Mouse (Mus musculus) kidney, embryonic 15.5 days (tissue): Measurements from ENCODE around the gene Aldoart1. TPM values are rescaled to one million over a fixed set of nuclear protein-coding genes. Genes with fewer than 3 reads are reported as not detected.

ENCODE experiments used
- ATAC-seq: fragments of 200-750 bp; cut with Nextera tagmentation; replicated peaks from 2 replicates; pipeline ENCODE4 v1.8.0; 2017; ENCODE audit warnings: moderate TSS enrichment; ENCODE audit not compliant: low FRiP score
- H3K27ac ChIP-seq: fragments of 300-500 bp; sonication (generic); 2 replicates; pipeline ENCODE4 v1.5.1; 2015; ENCODE audit warnings: mild to moderate bottlenecking, inconsistent platforms
- H3K27me3 ChIP-seq: fragments of 300-500 bp; sonication (generic); 2 replicates; pipeline ENCODE4 v1.6.1; 2015; ENCODE audit warnings: inconsistent platforms
- H3K36me3 ChIP-seq: fragments of 300-500 bp; sonication (generic); 2 replicates; pipeline ENCODE4 v1.6.1; 2015; ENCODE audit warnings: inconsistent platforms
- H3K4me1 ChIP-seq: fragments of 300-500 bp; sonication (generic); 2 replicates; pipeline ENCODE4 v1.6.1; 2015; ENCODE audit warnings: inconsistent platforms
- H3K4me2 ChIP-seq: fragments of 300-500 bp; sonication (generic); 2 replicates; pipeline ENCODE4 v1.6.1; 2015; ENCODE audit warnings: moderate library complexity, mild to moderate bottlenecking, inconsistent platforms
- H3K4me3 ChIP-seq: fragments of 300-500 bp; sonication (generic); replicated peaks from 2 replicates; pipeline ENCODE4 v1.5.1; 2015; ENCODE audit warnings: mild to moderate bottlenecking, inconsistent platforms
- H3K9ac ChIP-seq: fragments of 300-500 bp; sonication (generic); 2 replicates; pipeline ENCODE4 v1.6.1; 2015; ENCODE audit warnings: mild to moderate bottlenecking, inconsistent platforms
- H3K9me3 ChIP-seq: fragments of 300-500 bp; sonication (generic); replicated peaks from 2 replicates; pipeline ENCODE4 v1.6.1; 2016; ENCODE audit warnings: inconsistent platforms
- WGBS: fragments of 180-500 bp; shearing (Covaris S2); methylation state at CpG from one replicate; pipeline ENCODE4 v1.1.7; 2015; ENCODE audit warnings: mixed read lengths; 5-methylcytosine and 5-hydroxymethylcytosine counted together
- polyA plus RNA-seq: library from polyadenylated mRNA; unstranded; fragments of >200 nt; fragmentation: Nextera tagmentation; extraction: Ambion mirVana; gene quantifications from 2 replicates; pipeline ENCODE4 v1.2.1, GENCODE M21; 2015

Aldoart1 gene
- polyA plus RNA-seq: 0.08 TPM in 1 of 2 replicates, not detected in the other

GRCm38 (mm10) chr4:72852534-72852933 lies at the start of gene Aldoart1:
Gene Aldoart1, minus strand, starts transcription at chr4:72852634.
- WGBS: 87% methylated on average over 9 of the region's 9 CpGs
- Histone ChIP-seq H3K27me3 (no peaks in the 10 kb centered on the region), H3K4me3 (no peak within 1 kb of the TSS), H3K4me2 (no peak within 1 kb of the TSS), H3K9ac (no peak within 1 kb of the TSS), H3K27ac (no peak within 1 kb of the TSS), H3K9me3 (no peaks in the 10 kb centered on the region), H3K4me1 (no peaks in the 10 kb centered on the region), H3K36me3 (no peaks in the 10 kb centered on the region)
- ATAC-seq: no peak

GRCm38 (mm10) chr4:72901566-72901965 lies 49.1 kb upstream of the Aldoart1 start:
- no peak overlapping the region for H3K4me2 ChIP-seq
- no peak overlapping the region for H3K4me3 ChIP-seq
- ATAC-seq: no peak
- H3K27me3 ChIP-seq: no peaks in the 10 kb centered on the region
- no peak overlapping the region for H3K9ac ChIP-seq
- no peaks in the 10 kb centered on the region for H3K9me3 ChIP-seq
- H3K36me3 ChIP-seq: no peaks in the 10 kb centered on the region
- WGBS: 70% methylated on average over 1 of the region's 1 CpGs
- no peaks in the 10 kb centered on the region for H3K4me1 ChIP-seq
- no peak overlapping the region for H3K27ac ChIP-seq

- peak; percentile 80 for ATAC-seq
- H3K27ac ChIP-seq: peak overlapping the region; percentile 54; the same call in 1 of the 2 replicates
- no peaks in the 10 kb centered on the region for H3K36me3 ChIP-seq
- 0 out of 2 replicates have a peak, but pooled peaks cover 3% of the 10 kb centered on the region for H3K4me1 ChIP-seq
- H3K9ac ChIP-seq: no peak overlapping the region
- 30% methylated on average over 2 of the region's 2 CpGs for WGBS
- H3K27me3 ChIP-seq: no peaks in the 10 kb centered on the region
- H3K9me3 ChIP-seq: no peaks in the 10 kb centered on the region
- no peak overlapping the region for H3K4me3 ChIP-seq
- H3K4me2 ChIP-seq: no peak overlapping the region
Measured at GRCm38 (mm10) chr4:72865371-72866075, 13.1 kb upstream of the Aldoart1 start.

GRCm38 (mm10) chr4:72844276-72844675 lies 8.2 kb downstream of the Aldoart1 start:
- no peak overlapping the region for H3K4me3 ChIP-seq
- H3K9me3 ChIP-seq: no peaks in the 10 kb centered on the region
- no peak overlapping the region for H3K4me2 ChIP-seq
- H3K36me3 ChIP-seq: no peaks in the 10 kb centered on the region
- H3K27ac ChIP-seq: no peak overlapping the region
- H3K4me1 ChIP-seq: no peaks in the 10 kb centered on the region
- H3K27me3 ChIP-seq: no peaks in the 10 kb centered on the region
- H3K9ac ChIP-seq: no peak overlapping the region
- ATAC-seq: no peak

GRCm38 (mm10) chr4:72843025-72843424 lies 9.4 kb downstream of the Aldoart1 start:
- H3K4me2 ChIP-seq: no peak overlapping the region
- H3K36me3 ChIP-seq: no peaks in the 10 kb centered on the region
- ATAC-seq: no peak
- H3K9me3 ChIP-seq: no peaks in the 10 kb centered on the region
- H3K27me3 ChIP-seq: no peaks in the 10 kb centered on the region
- no peaks in the 10 kb centered on the region for H3K4me1 ChIP-seq
- H3K27ac ChIP-seq: no peak overlapping the region
- H3K4me3 ChIP-seq: no peak overlapping the region
- no peak overlapping the region for H3K9ac ChIP-seq

- Histone ChIP-seq H3K27ac (no peak overlapping the region), H3K9ac (no peak overlapping the region), H3K36me3 (no peaks in the 10 kb centered on the region), H3K9me3 (no peaks in the 10 kb centered on the region), H3K4me1 (no peaks in the 10 kb centered on the region), H3K27me3 (no peaks in the 10 kb centered on the region), H3K4me3 (no peak overlapping the region), H3K4me2 (no peak overlapping the region)
- WGBS: 64% methylated on average over 2 of the region's 2 CpGs
- ATAC-seq: no peak
Measured at GRCm38 (mm10) chr4:72836430-72836829, 16.0 kb downstream of the Aldoart1 start.

GRCm38 (mm10) chr4:72835400-72835799 lies 17.0 kb downstream of the Aldoart1 start:
- Histone ChIP-seq H3K36me3 (no peaks in the 10 kb centered on the region), H3K4me2 (no peak overlapping the region), H3K9ac (no peak overlapping the region), H3K27ac (no peak overlapping the region), H3K4me3 (no peak overlapping the region), H3K9me3 (no peaks in the 10 kb centered on the region), H3K4me1 (no peaks in the 10 kb centered on the region), H3K27me3 (no peaks in the 10 kb centered on the region)
- no peak for ATAC-seq
- WGBS: 65% methylated on average over 1 of the region's 1 CpGs

- Histone ChIP-seq H3K9me3 (no peaks in the 10 kb centered on the region), H3K36me3 (no peaks in the 10 kb centered on the region), H3K27me3 (no peaks in the 10 kb centered on the region), H3K4me2 (no peak overlapping the region), H3K9ac (no peak overlapping the region), H3K4me1 (no peaks in the 10 kb centered on the region), H3K27ac (no peak overlapping the region), H3K4me3 (no peak overlapping the region)
- 88% methylated on average over 1 of the region's 1 CpGs for WGBS
- no peak for ATAC-seq
Measured at GRCm38 (mm10) chr4:72800816-72801215, 51.6 kb downstream of the Aldoart1 start.
